Mouse (Mus musculus): ENCODE data around the gene Cfap74. TPM values are rescaled to one million over a fixed set of nuclear protein-coding genes. Genes with fewer than 3 reads are reported as not detected.

Cfap74 gene
- polyA plus RNA-seq, 1 experiment from 2014 or later = 2.3 TPM

Other genes with a start within 250 kb of the Cfap74 start
- gene Ski, start 186.6 kb upstream of the Cfap74 start, polyA plus RNA-seq (2015; fragmentation: Nextera tagmentation; extraction: Ambion mirVana) = 14.7 and 16.9 TPM in 2 replicates
- gene Faap20, start 159.4 kb upstream of the Cfap74 start, polyA plus RNA-seq (2015; fragmentation: Nextera tagmentation; extraction: Ambion mirVana) = 66.2 and 68.8 TPM in 2 replicates
- 14.2 and 16.6 TPM in 2 replicates for gene Prkcz, start 47.8 kb upstream of the Cfap74 start, polyA plus RNA-seq (2015; fragmentation: Nextera tagmentation; extraction: Ambion mirVana)
- not detected in 2 replicates for gene Gabrd, start 11.1 kb upstream of the Cfap74 start, polyA plus RNA-seq (2015; fragmentation: Nextera tagmentation; extraction: Ambion mirVana)
- 1.0 and 1.1 TPM in 2 replicates for gene Tmem52, start 59.9 kb downstream of the Cfap74 start, polyA plus RNA-seq (2015; fragmentation: Nextera tagmentation; extraction: Ambion mirVana)
- gene Gnb1, start 82.2 kb downstream of the Cfap74 start, polyA plus RNA-seq (2015; fragmentation: Nextera tagmentation; extraction: Ambion mirVana) = 476 and 488 TPM in 2 replicates
- 89.0 and 93.6 TPM in 2 replicates for gene Nadk, start 153.2 kb downstream of the Cfap74 start, polyA plus RNA-seq (2015; fragmentation: Nextera tagmentation; extraction: Ambion mirVana)
- gene Slc35e2, start 192.2 kb downstream of the Cfap74 start, polyA plus RNA-seq (2015; fragmentation: Nextera tagmentation; extraction: Ambion mirVana) = 9.6 and 10.4 TPM in 2 replicates
- gene Cdk11b, start 215.7 kb downstream of the Cfap74 start, polyA plus RNA-seq (2015; fragmentation: Nextera tagmentation; extraction: Ambion mirVana) = 63.4 and 64.8 TPM in 2 replicates
- not detected in 2 replicates for gene Gm10563, start 236.2 kb downstream of the Cfap74 start, polyA plus RNA-seq (2015; fragmentation: Nextera tagmentation; extraction: Ambion mirVana)
- gene Mmp23, start 244.2 kb downstream of the Cfap74 start, polyA plus RNA-seq (2015; fragmentation: Nextera tagmentation; extraction: Ambion mirVana) = 51.7 and 68.7 TPM in 2 replicates